Mouse (Mus musculus) 416B (cell line): ENCODE measurements around the gene Gatad2b.
A peak's percentile ranks its signal among the peaks of the same experiment; 100 is the strongest.

Source experiments
- DNase-seq: peaks from one replicate; pipeline ENCODE4 v3.0.0; 2011; ENCODE audit warnings: low read depth

Gatad2b gene

GRCm38 (mm10) chr3:90381727-90382126 lies 88.7 kb downstream of the Gatad2b start:
- no peak for DNase-seq

- DNase-seq, result peak; percentile 78
Measured at GRCm38 (mm10) chr3:90383690-90384089, 90.7 kb downstream of the Gatad2b start.

GRCm38 (mm10) chr3:90384851-90385375 lies 91.9 kb downstream of the Gatad2b start:
- no peak for DNase-seq

- no peak for DNase-seq
Measured at GRCm38 (mm10) chr3:90386817-90387216, 93.8 kb downstream of the Gatad2b start.

- DNase-seq, result no peak
Measured at GRCm38 (mm10) chr3:90387483-90387882, 94.5 kb downstream of the Gatad2b start.

- no peak for DNase-seq
Measured at GRCm38 (mm10) chr3:90388192-90388591, 95.2 kb downstream of the Gatad2b start.

GRCm38 (mm10) chr3:90388726-90389510 lies 95.9 kb downstream of the Gatad2b start:
- no peak for DNase-seq

GRCm38 (mm10) chr3:90389511-90390490 lies 96.8 kb downstream of the Gatad2b start, which contains the start of gene Slc27a3:
Slc27a3 (minus strand) TSS chr3:90389938.
- DNase-seq, result no peak

GRCm38 (mm10) chr3:90391004-90391403 lies 98.0 kb downstream of the Gatad2b start:
- DNase-seq, result no peak

- no peak for DNase-seq
Measured at GRCm38 (mm10) chr3:90391941-90392340, 99.0 kb downstream of the Gatad2b start.

- DNase-seq, result no peak
Measured at GRCm38 (mm10) chr3:90392661-90393060, 99.7 kb downstream of the Gatad2b start.

- no peak for DNase-seq
Measured at GRCm38 (mm10) chr3:90395629-90396028, 102.7 kb downstream of the Gatad2b start.

- DNase-seq, result no peak
Measured at GRCm38 (mm10) chr3:90400993-90401392, 108.0 kb downstream of the Gatad2b start.

- DNase-seq, result no peak
Measured at GRCm38 (mm10) chr3:90404121-90404520, 111.1 kb downstream of the Gatad2b start.

- no peak for DNase-seq
Measured at GRCm38 (mm10) chr3:90404609-90405008, 111.6 kb downstream of the Gatad2b start.

GRCm38 (mm10) chr3:90406414-90406813 lies 113.4 kb downstream of the Gatad2b start:
- DNase-seq, result no peak

- DNase-seq, result peak; percentile 97
Measured at GRCm38 (mm10) chr3:90408721-90409120, 115.7 kb downstream of the Gatad2b start.

GRCm38 (mm10) chr3:90412312-90413010 lies 119.5 kb downstream of the Gatad2b start:
- DNase-seq, result peak; percentile 76

GRCm38 (mm10) chr3:90413011-90413396 lies 120.0 kb downstream of the Gatad2b start:
- no peak for DNase-seq
